Mouse (Mus musculus) spleen, adult 2 months (tissue): ENCODE measurements at regions not wholly inside any gene's neighbourhood (a gene's known extent, or its start where the extent isn't known, plus 50 kb on each side); places are given as distances from the start of the nearest gene placed in this dataset.

Source experiments
- DNase-seq, 2 experiments: peaks; one replicate each; pipeline versions ENCODE4 v3.0.0 to v3.0.0-alpha.2; 2012 to 2021; ENCODE audit warnings: low spot score in 2 of 2, low read depth in 1 of 2
- H3K27ac ChIP-seq: fragments of 200-500 bp; 2 replicates; pipeline ENCODE4 v1.5.1; 2012; ENCODE audit warnings: low read length, inconsistent platforms; ENCODE audit not compliant: insufficient read depth
- H3K27me3 ChIP-seq: fragments of 200-500 bp; 2 replicates; pipeline ENCODE4 v1.6.1; 2012; ENCODE audit warnings: mild to moderate bottlenecking, moderate library complexity, low read length, inconsistent platforms; ENCODE audit not compliant: control insufficient read depth, insufficient read depth
- H3K36me3 ChIP-seq: fragments of 200-500 bp; 2 replicates; pipeline ENCODE4 v1.6.1; 2012; ENCODE audit warnings: mild to moderate bottlenecking, low read length, inconsistent platforms; ENCODE audit not compliant: control insufficient read depth, insufficient read depth
- H3K4me1 ChIP-seq: fragments of 200-500 bp; 2 replicates; pipeline ENCODE4 v1.6.1; 2011; ENCODE audit warnings: inconsistent platforms; ENCODE audit not compliant: control insufficient read depth, insufficient read depth, insufficient read length
- H3K4me3 ChIP-seq: fragments of 200-500 bp; 2 replicates; pipeline ENCODE4 v1.5.1; 2011; ENCODE audit warnings: mild to moderate bottlenecking, inconsistent platforms; ENCODE audit not compliant: insufficient read depth, insufficient read length; ENCODE audit errors: extremely low read depth
- CTCF ChIP-seq: fragments of 200-500 bp; IDR thresholded peaks from 2 replicates; pipeline ENCODE4 v1.5.1; 2011; ENCODE audit warnings: mild to moderate bottlenecking, inconsistent platforms; ENCODE audit not compliant: insufficient read depth, insufficient read length, insufficient replicate concordance; ENCODE audit errors: extremely low read depth
- POLR2A ChIP-seq: fragments of 200-500 bp; IDR thresholded peaks from 2 replicates; pipeline ENCODE4 v1.6.1; 2011; ENCODE audit warnings: low read depth, low read length, inconsistent platforms
- WGBS: fragments of 180-500 bp; shearing (Covaris S2); methylation state at CpG from one replicate; pipeline ENCODE4 v1.1.7; 2018; 5-methylcytosine and 5-hydroxymethylcytosine counted together

- no peaks in the 10 kb centered on the region for H3K36me3 ChIP-seq
- no peak for DNase-seq
- 34% methylated on average over 15 of the region's 15 CpGs for WGBS
- no peaks in the 10 kb centered on the region for H3K27me3 ChIP-seq
- no peak for TF ChIP-seq CTCF
- TF ChIP-seq POLR2A, result no peak
- H3K27ac ChIP-seq, result no peak overlapping the region
- H3K4me3 ChIP-seq, result no peak overlapping the region
- no peaks in the 10 kb centered on the region for H3K4me1 ChIP-seq
Measured at GRCm38 (mm10) chr6:51743105-51743660, 219.5 kb downstream of the Snx10 start.

GRCm38 (mm10) chr6:51744607-51745006, 220.9 kb downstream of the Snx10 start:
- TF ChIP-seq POLR2A, result no peak
- no peak for TF ChIP-seq CTCF
- DNase-seq, result no peak
- H3K4me1 ChIP-seq, result no peaks in the 10 kb centered on the region
- H3K27me3 ChIP-seq, result no peaks in the 10 kb centered on the region
- WGBS, result 72% methylated on average over 2 of the region's 2 CpGs
- H3K27ac ChIP-seq, result no peak overlapping the region
- no peaks in the 10 kb centered on the region for H3K36me3 ChIP-seq
- H3K4me3 ChIP-seq, result no peak overlapping the region

- Histone ChIP-seq H3K4me3 (no peak overlapping the region), H3K27ac (no peak overlapping the region), H3K4me1 (no peaks in the 10 kb centered on the region), H3K36me3 (no peaks in the 10 kb centered on the region), H3K27me3 (no peaks in the 10 kb centered on the region)
- WGBS, result 84% methylated on average over 8 of the region's 8 CpGs
- no peak for DNase-seq
- TF ChIP-seq CTCF (no peak), POLR2A (no peak)
Measured at GRCm38 (mm10) chr6:51754239-51754681, 230.6 kb downstream of the Snx10 start.

- Histone ChIP-seq H3K27me3 (no peaks in the 10 kb centered on the region), H3K4me3 (no peak overlapping the region), H3K27ac (no peak overlapping the region), H3K4me1 (no peaks in the 10 kb centered on the region), H3K36me3 (no peaks in the 10 kb centered on the region)
- 74% methylated on average over 3 of the region's 3 CpGs for WGBS
- no peak for DNase-seq
- TF ChIP-seq CTCF (no peak), POLR2A (no peak)
Measured at GRCm38 (mm10) chr6:51757131-51757530, 233.4 kb downstream of the Snx10 start.

- no peaks in the 10 kb centered on the region for H3K4me1 ChIP-seq
- H3K4me3 ChIP-seq, result no peak overlapping the region
- WGBS, result 87% methylated on average over 4 of the region's 4 CpGs
- no peak overlapping the region for H3K27ac ChIP-seq
- H3K27me3 ChIP-seq, result no peaks in the 10 kb centered on the region
- no peaks in the 10 kb centered on the region for H3K36me3 ChIP-seq
- no peak for DNase-seq
- no peak for TF ChIP-seq POLR2A
- no peak for TF ChIP-seq CTCF
Measured at GRCm38 (mm10) chr6:51757746-51758145, 234.0 kb downstream of the Snx10 start.

- 69% methylated on average over 3 of the region's 3 CpGs for WGBS
- Histone ChIP-seq H3K27ac (no peak overlapping the region), H3K4me1 (no peaks in the 10 kb centered on the region), H3K4me3 (no peak overlapping the region), H3K36me3 (no peaks in the 10 kb centered on the region), H3K27me3 (no peaks in the 10 kb centered on the region)
- DNase-seq, result no peak
- TF ChIP-seq POLR2A (no peak), CTCF (no peak)
Measured at GRCm38 (mm10) chr6:51758781-51759180, 235.1 kb downstream of the Snx10 start.

- TF ChIP-seq POLR2A (no peak), CTCF (no peak)
- Histone ChIP-seq H3K27ac (no peak overlapping the region), H3K36me3 (no peaks in the 10 kb centered on the region), H3K4me3 (no peak overlapping the region), H3K27me3 (no peaks in the 10 kb centered on the region), H3K4me1 (no peaks in the 10 kb centered on the region)
- no peak for DNase-seq
- WGBS, result 5% methylated on average over 5 of the region's 5 CpGs
Measured at GRCm38 (mm10) chr6:51760372-51760771, 236.7 kb downstream of the Snx10 start.

GRCm38 (mm10) chr6:51761506-51761905, 237.8 kb downstream of the Snx10 start:
- no peak overlapping the region for H3K4me3 ChIP-seq
- WGBS, result 91% methylated on average over 5 of the region's 5 CpGs
- H3K4me1 ChIP-seq, result no peaks in the 10 kb centered on the region
- H3K27me3 ChIP-seq, result no peaks in the 10 kb centered on the region
- TF ChIP-seq CTCF (no peak), POLR2A (no peak)
- no peaks in the 10 kb centered on the region for H3K36me3 ChIP-seq
- no peak overlapping the region for H3K27ac ChIP-seq
- DNase-seq, result no peak
